Mouse (Mus musculus) megakaryocyte, adult 5-6 weeks (primary cell): ENCODE results near the gene Lpcat1. TPM values are rescaled to one million over a fixed set of nuclear protein-coding genes. Genes with fewer than 3 reads are reported as not detected.
A peak's percentile ranks its signal among the peaks of the same experiment; 100 is the strongest.

Experiments used
- ATAC-seq: 2 replicates; pipeline ENCODE4 v1.8.0; 2016; ENCODE audit warnings: mild to moderate bottlenecking, inconsistent platforms; ENCODE audit not compliant: poor library complexity, severe bottlenecking
- total RNA-seq, 2 experiments: library from RNA; stranded (forward) in 1 of 2; stranded (reverse) in 1 of 2; fragments of 153-499, 151-499 nt in 1 of 2; fragments of 221-1000, 200-1000 nt in 1 of 2; gene quantifications; 2 replicates each; pipeline versions ENCODE4 v1.2.3 to v1.2.4; 2015 to 2017

The Lpcat1 gene
- total RNA-seq (2015) (12.7 and 14.9 TPM in 2 replicates), total RNA-seq (2017) (23.5 and 23.6 TPM in 2 replicates)

DNA sequence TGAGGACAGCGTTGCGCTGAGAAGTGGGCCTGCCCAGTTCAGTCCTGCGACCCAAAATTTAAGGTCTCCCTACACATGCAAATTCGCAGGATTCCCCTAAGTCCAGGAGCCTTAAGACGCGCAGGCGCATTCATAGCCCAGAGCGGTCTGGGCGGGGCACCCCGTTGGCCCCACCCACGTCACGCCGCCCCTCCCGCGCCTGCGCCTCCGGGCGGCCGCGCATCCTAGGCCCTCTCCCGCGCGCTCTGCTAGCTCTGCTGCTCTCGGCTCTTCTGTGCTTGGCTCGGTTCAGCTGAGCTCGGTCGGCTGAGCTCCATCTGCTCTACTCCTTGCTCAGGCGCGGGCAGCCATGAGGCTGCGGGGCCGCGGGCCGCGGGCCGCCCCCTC is at the start of gene Lpcat1:
Lpcat1 (plus strand) TSS at position 164 of the 387 bp plus-strand sequence.
- ATAC-seq: peak; percentile 80

DNA sequence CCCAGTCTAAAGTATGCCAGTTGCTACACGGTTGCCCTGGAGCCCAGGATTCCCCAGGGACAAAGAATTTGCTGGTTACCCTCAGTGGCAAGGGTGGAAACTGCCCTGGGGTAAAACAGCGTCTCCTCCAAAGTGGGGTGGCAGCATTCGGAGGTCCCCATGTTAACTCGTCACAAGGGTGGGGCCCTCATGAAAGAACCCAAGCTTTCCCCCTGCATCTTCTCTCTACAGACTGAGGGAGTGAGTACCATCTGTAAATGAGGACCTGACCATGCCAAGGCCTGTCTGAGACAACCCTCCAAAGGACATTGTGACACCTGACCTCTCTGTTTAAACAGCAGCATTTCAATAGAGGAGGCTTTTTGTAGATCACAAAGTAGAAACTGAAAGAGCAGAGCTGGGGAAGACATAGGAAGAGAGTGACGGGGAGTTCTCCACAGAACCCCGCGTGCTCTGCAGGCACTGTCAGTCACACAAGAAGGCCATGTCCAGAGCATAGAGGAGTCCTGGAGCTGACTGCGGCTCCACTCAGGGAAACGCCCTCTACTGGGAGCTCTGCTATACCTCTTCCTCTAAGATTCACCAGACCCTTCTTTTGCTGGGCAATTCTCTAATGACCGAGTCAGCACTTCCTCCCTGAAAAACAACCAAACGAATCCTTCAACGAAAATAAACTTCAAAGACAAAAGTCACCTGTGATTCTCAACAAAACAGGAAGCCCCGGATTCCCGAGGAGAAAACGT is 49.3 kb upstream of the Lpcat1 start:
- peak; percentile 47 for ATAC-seq

DNA sequence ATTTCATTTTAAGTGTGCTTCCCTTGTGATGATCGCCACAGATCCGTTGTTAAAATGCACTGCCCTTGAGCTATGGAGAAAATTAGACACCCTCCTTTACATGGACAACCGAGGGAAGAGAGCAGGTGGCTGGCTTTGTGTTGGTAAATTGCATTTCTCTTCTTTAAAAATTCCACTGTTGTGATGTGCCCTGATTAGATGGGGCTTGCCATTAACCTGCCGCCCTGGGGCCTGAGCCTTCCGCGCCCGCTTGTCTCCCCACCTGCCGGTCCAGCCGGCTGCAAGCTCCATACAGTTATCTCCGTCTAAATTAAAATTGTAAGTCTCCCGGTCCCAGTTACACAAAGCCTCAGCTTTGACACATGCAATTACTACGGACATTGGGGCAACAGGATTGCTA is 48.7 kb upstream of the Lpcat1 start:
- ATAC-seq: no peak

DNA sequence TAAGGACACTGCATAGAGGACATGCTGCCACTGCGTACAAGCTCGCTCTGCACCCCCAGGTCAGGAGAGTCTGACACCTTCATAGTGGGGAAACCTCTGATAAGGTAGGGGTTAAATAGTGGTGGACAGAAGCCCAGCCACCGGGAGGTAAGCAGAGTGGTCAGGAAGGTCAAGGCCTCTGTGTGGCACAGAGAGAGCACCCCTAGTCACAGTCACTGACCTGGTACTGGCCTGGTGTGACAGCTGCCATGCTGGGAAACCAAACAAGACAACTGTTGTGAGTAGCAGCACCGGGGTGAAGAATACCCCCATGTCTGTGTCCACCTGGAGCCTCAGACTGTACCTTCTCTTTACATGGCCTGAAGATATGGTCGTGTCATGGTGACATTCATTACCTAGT is 47.8 kb upstream of the Lpcat1 start:
- no peak for ATAC-seq

DNA sequence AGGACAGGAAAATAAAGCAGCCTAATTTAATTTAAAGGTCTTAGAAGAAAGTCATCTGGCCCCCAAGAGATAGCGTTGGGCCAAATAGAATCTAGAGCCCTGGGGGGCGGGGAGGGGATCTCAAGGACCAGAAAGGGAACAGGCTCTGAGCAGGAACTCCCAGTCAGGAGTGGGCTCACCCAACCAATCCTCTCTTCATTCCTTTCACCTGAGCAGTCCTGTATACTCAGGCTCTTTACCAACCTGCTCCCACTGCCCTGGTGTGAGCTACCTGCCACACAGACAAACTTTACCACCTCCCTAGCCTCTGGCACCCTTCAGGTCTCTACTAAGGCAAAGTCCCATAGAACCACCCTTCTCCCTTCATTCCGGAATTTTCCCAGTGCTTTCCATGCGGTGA is 44.0 kb upstream of the Lpcat1 start:
- ATAC-seq: no peak

DNA sequence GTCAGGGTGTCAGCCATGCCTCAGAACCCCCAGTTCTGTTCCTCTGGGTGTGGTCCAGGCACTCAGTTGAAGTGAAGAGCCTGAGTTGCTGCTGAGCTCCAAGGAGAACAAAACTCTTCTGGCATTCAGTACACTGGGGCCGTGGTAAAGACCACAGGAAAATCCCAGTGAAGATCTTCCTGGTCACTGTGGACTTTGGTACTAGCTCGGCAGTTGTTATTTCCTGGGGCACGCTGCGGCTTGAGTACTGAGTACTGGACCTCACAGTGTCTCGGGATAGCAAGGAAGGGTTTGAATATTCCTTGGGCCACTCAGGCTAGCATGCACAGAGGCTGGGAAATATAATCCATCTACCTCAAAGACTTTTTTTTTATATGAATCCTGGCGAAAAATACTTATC is 42.0 kb upstream of the Lpcat1 start:
- ATAC-seq: no peak

DNA sequence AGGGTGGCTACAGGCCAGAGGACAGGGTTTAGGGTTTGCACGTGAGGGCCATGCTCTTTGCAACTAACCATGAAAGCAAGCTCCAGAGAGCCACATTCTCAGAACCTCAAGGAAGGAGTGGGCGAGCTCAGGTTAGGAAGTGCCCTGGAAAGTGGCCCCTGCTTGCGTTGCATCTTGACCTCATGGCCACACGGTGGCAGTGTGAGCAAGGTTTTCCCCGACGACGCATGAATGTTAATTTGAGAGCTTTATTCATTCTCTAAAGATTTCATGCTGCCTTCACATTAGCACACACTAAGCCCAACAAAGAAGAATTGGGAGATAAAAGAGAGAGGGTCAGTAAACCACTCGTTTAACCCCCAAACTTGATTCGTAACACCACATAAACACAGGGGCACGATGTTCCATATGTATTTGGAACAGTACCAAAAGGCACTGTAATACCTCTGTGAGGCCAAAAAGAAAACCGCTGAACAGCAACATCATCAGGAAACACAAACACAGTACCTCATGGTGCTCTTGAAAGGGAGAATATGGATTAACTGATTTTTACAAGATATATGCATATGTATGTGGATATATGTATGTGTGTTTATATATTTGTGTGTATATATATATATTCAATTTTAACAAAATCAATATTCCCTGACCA is 41.0 kb upstream of the Lpcat1 start:
- ATAC-seq: peak; percentile 95

DNA sequence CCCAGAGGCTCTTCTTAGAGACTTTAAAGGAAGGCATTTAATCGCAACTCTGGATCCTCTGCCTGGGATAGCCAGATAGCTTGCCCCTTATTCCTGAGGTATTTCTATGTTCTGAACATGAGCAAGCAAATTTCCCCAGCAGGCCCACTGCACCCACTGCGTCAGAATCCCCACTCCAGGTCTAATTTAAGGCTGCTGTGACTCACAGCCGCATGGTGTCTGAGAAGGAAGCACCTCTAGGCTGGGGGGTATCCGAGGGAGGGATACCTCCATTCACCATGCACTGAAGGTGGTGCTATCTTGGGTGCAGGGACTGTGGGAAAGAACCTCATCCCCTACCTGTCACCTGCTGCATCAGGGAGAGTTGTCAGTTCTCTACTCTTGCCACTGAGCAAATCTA is 40.4 kb upstream of the Lpcat1 start:
- no peak for ATAC-seq

DNA sequence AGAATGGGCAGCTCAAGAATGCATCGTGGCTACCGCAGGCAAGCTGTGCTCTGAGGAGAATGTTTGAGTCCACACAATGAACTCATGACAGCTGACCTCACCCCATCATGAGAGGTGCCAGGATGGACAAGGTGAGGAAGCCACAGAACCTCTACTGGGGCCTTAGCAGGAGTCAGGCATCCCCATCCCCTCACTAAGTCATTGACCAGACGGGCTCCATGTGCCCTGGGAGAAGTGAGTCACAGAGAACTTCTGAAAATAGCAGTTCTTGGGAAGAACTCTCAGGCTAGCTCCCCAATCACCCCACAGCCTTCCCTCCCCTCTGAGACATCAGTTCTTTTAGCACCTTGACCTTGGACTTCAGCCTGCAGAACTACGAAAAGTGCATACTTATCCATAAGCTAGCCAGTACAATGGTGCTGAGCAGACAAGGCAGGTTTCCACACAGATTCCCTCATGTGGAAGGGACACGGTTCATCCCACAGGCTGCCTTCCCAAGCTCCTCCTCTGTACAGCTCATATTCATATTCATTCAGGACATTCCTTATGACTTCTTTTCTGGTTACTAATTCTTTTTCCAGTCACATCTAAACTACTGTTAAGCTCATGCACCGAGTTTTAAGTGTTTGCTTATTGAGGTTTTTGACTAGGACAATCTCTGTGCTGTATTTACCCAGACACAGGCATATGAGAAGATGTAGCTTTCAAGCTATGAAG is 37.2 kb upstream of the Lpcat1 start:
- ATAC-seq: no peak

DNA sequence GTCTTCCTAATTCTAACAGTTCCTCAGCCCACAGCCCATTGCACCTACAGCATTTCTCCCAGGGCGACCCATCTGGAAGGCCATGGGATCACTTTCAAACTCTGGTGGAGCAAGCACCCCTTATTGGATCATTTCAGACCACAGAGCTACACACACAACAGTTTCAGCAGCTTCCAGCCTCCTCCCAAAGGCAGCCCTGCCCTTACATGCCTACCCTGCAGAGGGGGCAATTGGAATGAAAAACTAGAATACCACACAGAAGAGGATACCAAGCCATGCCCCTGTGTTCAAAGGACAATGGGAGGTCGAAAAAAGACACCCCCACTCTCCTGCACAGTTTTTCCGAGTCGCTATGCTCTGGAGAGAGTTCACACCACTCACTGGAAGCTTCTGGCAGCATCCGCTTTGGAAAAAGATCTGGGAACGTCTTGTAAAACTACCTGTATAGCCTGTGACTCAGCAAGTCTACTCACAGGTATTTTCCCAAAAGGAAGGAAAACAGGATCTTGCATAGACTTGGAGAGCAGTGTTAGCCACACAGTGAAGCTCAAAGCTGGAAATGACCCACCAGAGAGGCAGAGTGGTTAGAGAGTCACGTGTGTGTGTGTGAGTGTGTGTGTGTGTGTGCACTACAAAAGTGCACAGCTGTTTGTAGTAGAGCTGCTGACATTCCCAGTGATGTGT is 34.4 kb upstream of the Lpcat1 start:
- no peak for ATAC-seq

DNA sequence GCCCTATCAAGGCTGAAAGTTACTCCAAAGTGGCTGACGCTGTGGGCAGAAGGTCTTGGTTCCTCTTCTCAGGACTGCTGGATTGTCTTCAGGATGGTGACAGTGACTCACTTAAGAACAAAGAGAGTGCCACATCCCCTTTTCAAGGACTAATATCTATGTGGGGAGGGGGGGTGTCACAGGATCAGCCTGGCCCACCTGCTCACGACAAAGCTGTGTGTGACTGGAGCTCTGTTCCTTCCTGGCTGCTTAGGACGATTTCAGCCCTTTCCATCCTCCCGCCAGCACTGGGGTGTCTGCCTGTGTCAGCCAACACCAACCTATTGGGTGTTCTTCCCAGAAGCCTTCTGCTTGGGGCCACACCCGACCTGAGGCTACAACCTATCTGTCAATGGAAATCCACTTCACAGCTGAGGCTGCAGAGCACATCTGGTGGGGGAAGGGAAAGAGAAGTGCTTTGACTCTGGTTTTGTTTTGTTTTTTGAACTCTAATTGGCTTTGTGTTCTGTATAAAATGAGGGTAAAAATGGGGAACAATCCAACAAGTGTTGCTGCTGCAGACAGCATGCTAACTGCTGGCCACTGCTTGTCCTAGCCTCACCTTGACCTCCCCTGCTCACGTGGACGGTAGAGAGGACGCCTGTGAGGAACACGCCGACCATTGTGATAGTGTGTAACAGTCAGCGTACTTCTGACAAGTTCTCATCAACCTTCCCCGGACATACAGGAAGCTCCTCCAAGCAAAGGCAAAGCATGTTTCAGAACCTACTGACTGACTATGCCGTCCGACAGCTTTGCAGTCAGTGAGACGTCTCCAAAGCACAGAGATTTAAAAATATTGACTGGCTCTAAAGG is 33.1 kb upstream of the Lpcat1 start:
- ATAC-seq: peak; percentile 88

DNA sequence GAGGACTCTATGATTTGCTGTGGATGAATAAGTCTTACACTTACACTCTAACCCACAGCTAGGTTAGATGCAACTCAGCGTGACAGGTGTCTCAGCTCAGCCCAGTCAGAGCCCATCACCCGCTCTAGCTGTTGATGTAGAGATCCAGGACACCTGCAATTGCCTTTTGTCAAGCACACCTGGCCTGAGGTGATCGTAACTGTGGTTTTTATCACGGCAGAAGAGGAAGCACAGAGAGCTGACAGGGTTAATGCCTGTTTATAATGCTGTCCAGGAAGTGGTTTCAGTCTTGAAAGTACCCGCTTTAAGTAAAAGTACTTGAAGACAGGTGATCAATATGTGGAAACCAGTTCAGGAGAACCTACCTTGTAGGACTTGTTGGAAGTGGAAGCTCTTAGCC is 32.3 kb upstream of the Lpcat1 start:
- no peak for ATAC-seq

DNA sequence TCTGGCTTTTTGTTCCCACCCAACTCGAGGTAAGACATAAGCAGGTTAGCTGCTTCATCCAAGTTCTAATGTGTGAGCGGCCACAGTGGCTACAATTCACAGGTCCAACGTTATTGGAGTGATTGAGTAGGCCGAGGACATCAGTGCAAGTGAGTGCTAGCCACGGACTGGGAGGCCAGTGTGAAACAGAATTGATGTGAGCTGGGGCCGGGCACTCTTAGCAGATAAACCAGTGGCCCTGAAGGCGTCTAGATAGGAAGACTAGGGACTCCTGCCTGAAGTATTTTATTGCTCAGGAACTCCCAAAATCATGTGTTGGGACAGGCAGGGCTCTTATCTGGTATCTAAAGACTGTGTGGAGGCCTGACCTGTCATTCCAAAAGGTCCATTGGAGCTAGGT is 31.3 kb upstream of the Lpcat1 start:
- ATAC-seq: no peak

DNA sequence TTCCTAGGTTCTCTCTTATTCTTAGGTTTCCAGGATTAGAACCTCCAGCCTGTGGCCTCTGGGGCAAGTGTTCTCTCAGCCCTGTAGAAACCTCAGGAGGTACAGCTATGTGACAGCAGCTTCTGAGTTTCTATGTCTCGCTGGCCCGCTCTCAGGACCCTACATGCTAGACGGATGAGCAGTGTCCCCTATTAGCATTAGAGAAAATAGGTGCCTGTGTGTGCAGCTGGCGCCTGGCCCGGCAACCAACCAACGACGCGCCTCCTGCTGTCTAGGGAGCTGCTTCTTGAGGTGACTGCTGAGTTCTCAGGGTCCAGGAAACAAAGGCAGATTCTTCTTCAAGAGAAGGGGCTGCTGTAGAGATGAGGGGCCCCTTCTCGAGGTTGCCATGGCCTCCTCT is 27.9 kb upstream of the Lpcat1 start:
- no peak for ATAC-seq

DNA sequence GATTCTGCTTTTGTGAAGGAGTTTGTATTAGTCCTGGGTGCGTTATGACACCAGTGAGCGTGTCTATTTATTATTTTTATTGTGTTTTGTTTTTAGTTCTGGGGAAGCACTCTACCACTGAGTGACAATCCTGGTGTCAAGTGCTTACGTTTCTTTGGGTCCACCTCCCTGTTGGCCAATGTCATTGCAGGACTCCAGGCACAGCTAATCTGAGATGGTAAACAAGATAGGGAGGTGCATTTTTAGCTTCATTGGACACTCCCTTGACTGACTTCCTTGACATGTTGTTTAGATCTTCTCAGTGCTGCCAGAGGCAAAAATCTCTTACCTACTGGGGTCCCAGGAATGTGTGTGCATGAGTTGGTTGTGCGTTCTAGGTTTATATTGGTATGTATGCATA is 26.0 kb upstream of the Lpcat1 start:
- ATAC-seq: no peak

DNA sequence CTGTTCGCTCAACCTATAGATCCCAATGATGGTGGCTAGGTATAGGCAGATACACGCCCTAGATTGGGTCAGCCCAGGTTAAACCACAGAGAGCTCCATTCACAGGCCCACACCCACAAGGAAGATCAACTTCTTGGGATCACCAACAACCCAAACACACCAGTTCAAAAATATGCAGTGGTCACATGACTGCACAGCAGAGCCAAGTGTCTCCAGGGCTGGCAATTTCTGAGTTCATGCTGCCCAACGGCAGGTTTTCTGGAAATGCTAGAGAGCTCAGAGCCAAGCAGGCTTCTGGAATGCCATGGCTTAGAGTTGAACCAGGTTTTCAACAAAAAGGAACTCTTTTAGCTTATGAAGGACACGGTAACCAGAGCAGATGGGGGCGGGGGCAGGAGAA is 25.3 kb upstream of the Lpcat1 start:
- no peak for ATAC-seq

DNA sequence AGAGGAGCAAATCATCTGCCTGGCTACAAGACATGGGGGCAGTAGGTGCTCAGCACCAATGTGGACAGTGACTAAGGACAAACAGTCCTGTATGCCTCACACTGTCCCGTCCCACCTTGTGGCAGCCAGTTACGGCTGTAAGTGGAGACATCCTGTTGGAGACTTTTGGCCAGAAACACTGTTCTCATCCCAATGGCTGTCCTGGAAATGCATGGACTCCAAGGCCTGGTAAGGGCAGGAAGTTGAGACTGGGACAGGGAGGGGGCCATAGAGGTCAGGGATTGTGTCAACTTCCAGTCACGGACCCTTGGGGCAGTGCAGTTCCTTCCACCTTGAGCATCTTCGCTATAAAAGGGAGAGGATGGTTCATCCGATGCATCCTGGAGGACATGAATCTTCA is 24.6 kb upstream of the Lpcat1 start:
- no peak for ATAC-seq

DNA sequence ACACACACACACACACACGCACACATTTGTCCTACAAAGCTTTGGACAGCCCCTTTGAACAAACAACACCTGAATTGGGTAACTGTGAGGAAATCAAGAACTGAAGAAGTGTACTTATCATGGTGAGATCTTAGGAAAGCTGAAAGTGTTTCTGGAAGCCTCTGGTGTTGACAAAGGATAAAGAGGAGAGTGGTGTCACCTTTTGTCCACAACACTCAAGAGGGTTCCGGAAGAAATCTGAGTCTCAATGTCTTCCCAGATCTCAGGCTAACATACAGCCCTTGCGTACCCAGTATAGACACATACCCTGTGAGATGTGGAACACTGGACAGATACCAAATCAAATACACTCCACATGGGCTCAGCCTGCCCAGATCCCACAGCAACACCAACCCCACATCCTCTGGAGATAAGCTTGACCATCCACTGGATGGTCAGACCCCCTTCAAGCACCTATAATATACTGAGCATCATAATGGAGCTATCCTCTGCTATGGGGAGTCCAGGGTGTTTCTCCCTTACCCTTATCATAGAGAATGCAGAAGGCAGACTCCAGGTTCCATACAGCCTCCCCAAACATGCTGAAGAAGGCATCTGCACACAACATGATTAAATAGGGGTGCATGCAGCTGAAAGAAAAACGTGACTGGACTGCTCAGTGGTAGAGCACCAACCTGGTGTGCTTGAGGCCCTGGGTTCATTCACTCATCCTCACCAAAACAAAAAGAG is 23.7 kb upstream of the Lpcat1 start:
- peak; percentile 40; the same call in 1 of the 2 replicates for ATAC-seq

DNA sequence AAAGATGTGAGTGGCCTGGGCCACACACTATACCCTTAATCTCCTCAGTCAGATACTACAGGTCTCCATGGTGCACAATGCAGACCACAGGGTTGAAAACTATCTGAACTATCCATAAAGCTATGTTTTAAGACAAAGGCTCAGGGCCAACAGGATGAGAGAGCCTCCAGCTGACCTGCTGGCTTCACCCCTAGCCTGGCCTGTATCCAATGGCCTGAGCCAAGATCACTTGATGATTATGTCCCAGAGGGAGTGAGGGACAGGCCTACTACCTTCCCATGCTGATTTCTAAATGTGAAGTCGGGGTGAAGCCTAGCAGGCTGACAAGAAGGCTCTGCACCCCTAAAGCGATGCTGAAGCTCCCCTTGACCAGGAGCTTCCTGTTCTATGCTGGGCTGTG is 21.9 kb upstream of the Lpcat1 start:
- ATAC-seq: no peak

DNA sequence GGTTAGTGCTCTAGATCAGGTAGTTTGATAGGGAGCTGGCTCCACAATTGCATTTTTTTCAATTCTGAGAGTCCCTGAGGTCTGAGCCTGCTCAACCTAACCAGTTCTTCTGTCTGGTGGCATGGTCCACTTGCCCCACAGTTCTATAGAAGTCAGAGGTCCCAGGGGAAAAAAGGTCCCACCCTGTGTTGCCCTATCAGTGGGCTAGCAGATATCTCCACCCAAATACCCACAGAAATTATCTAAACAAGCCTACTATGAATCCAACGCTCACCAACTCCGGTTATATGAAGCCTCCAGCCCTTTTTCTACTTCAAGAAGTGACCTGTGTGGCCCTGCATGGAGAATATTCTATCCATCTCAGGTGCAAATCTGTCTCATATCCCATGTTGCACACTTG is 20.9 kb upstream of the Lpcat1 start:
- no peak for ATAC-seq
